Mouse (Mus musculus) midbrain, embryonic 14.5 days (tissue): ENCODE data around the gene Cldn4. TPM values are rescaled to one million over a fixed set of nuclear protein-coding genes. Genes with fewer than 3 reads are reported as not detected.

ENCODE experiments used
- ATAC-seq: fragments of 200-750 bp; cut with Nextera tagmentation; 2 replicates; pipeline ENCODE4 v1.8.0; 2017; ENCODE audit warnings: moderate number of reproducible peaks, moderate library complexity; ENCODE audit not compliant: low FRiP score, low TSS enrichment
- DNase-seq: peaks from one replicate; pipeline ENCODE4 v3.0.0-alpha.2; 2015
- H3K27ac ChIP-seq: fragments of 300-500 bp; sonication (generic); replicated peaks from 2 replicates; pipeline ENCODE4 v1.5.1; 2014; ENCODE audit warnings: mild to moderate bottlenecking, low read depth, low read length, moderate library complexity
- H3K27me3 ChIP-seq: fragments of 300-500 bp; sonication (generic); 2 replicates; pipeline ENCODE4 v1.6.1; 2014; ENCODE audit warnings: low read length, control low read depth, mixed read lengths; ENCODE audit not compliant: control insufficient read depth, insufficient read depth
- H3K36me3 ChIP-seq: fragments of 300-500 bp; sonication (generic); 2 replicates; pipeline ENCODE4 v1.6.1; 2014; ENCODE audit warnings: low read length, control low read depth; ENCODE audit not compliant: control insufficient read depth, insufficient read depth
- H3K4me1 ChIP-seq: fragments of 300-500 bp; sonication (generic); 2 replicates; pipeline ENCODE4 v1.6.1; 2014; ENCODE audit warnings: mild to moderate bottlenecking, antibody characterized with exemption, low read length, control low read depth; ENCODE audit not compliant: control insufficient read depth, insufficient read depth
- H3K4me2 ChIP-seq: fragments of 300-500 bp; sonication (generic); 2 replicates; pipeline ENCODE4 v1.6.1; 2014; ENCODE audit warnings: mild to moderate bottlenecking, low read length, moderate library complexity
- H3K4me3 ChIP-seq: fragments of 300-500 bp; sonication (generic); replicated peaks from 2 replicates; pipeline ENCODE4 v1.5.1; 2014; ENCODE audit warnings: low read depth, low read length
- H3K9ac ChIP-seq: fragments of 300-500 bp; sonication (generic); replicated peaks from 2 replicates; pipeline ENCODE4 v1.6.1; 2014; ENCODE audit warnings: mild to moderate bottlenecking, low read length, moderate library complexity
- H3K9me3 ChIP-seq: fragments of 300-500 bp; sonication (generic); 2 replicates; pipeline ENCODE4 v1.6.1; 2016; ENCODE audit warnings: low read length, control low read depth, mixed read lengths; ENCODE audit not compliant: control insufficient read depth
- WGBS: fragments of 180-500 bp; shearing (Covaris S2); extraction: QIAGEN DNeasy Blood & Tissue Kit; methylation state at CpG from one replicate; pipeline ENCODE4 v1.1.7; 2014; 5-methylcytosine and 5-hydroxymethylcytosine counted together
- polyA plus RNA-seq: library from polyadenylated mRNA; unstranded; fragments of >200 nt; fragmentation: Nextera tagmentation; extraction: Ambion mirVana; gene quantifications from 2 replicates; pipeline ENCODE4 v1.2.1, GENCODE M21; 2014

Cldn4 gene
- polyA plus RNA-seq, 1 experiment from 2014 or later: not detected

DNA sequence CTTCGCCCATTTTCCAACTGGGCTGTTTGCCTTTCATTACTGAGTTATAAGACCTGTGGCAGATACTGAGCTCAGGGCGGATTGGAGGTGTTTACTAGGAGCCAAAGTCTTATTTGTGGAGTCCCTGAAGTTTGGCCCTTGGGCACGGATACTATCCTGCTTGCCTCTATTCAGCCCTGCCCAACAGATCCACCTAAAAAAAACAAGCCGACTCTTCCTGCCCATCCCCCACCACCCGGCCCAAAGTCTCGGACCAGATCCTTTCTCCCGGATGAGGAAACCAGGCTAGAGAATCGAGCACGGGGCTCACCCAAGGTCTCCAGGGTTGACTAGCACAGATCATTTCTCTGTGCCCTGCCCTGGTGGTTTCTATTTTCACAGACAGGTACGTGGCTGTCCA, 34.4 kb upstream of the Cldn4 start:
- DNase-seq (no peak), ATAC-seq (no peak)
- H3K4me1 ChIP-seq: 0 out of 2 replicates have a peak, but pooled peaks cover 8% of the 10 kb centered on the region
- no peaks in the 10 kb centered on the region for H3K9me3 ChIP-seq
- 75% methylated on average over 10 of the region's 10 CpGs for WGBS
- H3K9ac ChIP-seq: no peak overlapping the region
- no peak overlapping the region for H3K4me2 ChIP-seq
- H3K27me3 ChIP-seq: peaks cover 17% of the 10 kb centered on the region
- no peak overlapping the region for H3K27ac ChIP-seq
- no peak overlapping the region for H3K4me3 ChIP-seq
- H3K36me3 ChIP-seq: no peaks in the 10 kb centered on the region

DNA sequence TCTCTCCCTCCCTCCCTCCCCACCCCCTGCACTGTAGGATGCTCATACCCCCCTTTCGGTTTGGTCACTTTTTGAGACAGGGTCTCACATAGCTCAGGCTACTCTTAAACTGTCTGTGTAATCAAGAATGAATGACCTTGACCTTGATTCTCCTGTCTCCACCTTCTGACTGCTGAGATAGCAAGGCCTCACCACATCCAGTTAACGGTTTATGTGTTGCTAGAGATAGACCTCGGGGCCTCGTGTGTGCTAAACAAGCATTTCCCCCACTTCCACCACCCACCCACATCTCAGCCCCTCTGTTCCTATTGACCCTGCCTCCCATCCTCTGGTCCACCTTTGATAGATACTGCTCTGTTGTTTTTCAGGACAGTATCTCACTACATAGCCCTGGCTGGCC, 31.1 kb upstream of the Cldn4 start:
- WGBS: 87% methylated on average over 4 of the region's 4 CpGs
- DNase-seq (no peak), ATAC-seq (no peak)
- H3K36me3 ChIP-seq: no peaks in the 10 kb centered on the region
- no peak overlapping the region for H3K27ac ChIP-seq
- H3K4me3 ChIP-seq: no peak overlapping the region
- no peak overlapping the region for H3K4me2 ChIP-seq
- H3K9ac ChIP-seq: no peak overlapping the region
- no peaks in the 10 kb centered on the region for H3K9me3 ChIP-seq
- H3K27me3 ChIP-seq: no peaks in the 10 kb centered on the region
- H3K4me1 ChIP-seq: no peaks in the 10 kb centered on the region

DNA sequence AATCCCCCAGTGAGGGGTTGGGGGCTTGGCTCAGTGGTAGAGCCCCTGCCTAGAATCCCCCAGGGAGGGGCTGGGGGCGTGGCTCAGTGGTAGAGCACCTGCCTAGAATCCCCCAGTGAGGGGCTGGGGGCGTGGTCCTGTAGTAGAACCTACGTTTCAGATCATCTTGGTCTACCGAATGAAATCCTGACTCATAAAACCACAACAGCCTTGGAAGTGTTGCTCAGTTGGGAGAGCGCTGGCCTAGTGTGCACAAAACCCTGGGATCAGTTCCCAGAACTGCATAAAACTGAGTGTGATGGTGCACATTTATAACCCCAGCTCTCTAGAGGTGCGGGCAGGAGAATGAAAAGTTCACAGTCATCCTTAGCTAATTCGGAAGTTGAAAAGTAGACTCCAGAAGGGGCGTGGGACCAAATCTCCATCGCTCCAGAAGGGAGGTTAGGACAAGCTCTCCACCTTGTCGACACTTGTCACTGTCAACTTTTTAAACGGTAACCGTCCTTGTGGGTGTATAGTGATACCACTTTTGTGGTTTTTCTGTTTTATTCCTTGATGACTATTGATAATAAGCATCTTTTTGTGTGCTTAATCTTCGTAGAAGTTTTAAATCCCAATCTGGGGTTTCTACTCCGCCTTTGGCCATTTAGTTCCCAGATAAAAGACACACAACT, 30.0 kb upstream of the Cldn4 start:
- Histone ChIP-seq H3K27ac (no peak overlapping the region), H3K4me2 (no peak overlapping the region), H3K36me3 (no peaks in the 10 kb centered on the region), H3K4me1 (no peaks in the 10 kb centered on the region), H3K9ac (no peak overlapping the region), H3K27me3 (no peaks in the 10 kb centered on the region), H3K9me3 (no peaks in the 10 kb centered on the region), H3K4me3 (no peak overlapping the region)
- 87% methylated on average over 14 of the region's 14 CpGs for WGBS
- DNase-seq (no peak), ATAC-seq (no peak)

DNA sequence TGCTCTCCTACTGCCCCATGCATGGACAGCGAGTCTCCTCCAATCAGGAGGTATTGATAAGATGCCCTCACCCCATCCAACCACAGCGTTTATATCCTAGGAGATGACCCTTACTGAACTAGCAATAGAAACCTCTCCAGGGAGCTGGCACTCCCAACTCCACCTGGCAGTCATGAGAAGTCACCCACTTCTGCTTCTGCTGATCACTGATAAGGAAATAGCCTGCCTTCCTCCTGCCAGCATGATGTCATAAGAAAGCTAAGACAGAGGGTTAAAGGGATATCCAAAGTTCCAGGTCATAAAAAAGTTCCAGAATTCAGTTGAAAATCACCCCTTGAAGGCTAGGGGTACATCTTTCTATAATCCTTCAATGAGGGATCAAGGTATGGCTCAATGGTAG, 29.4 kb upstream of the Cldn4 start:
- 84% methylated on average over 2 of the region's 2 CpGs for WGBS

GRCm38 (mm10) chr5:134974921-134975320, 28.2 kb upstream of the Cldn4 start:
- no peak overlapping the region for H3K27ac ChIP-seq
- DNase-seq: no peak
- WGBS: 58% methylated on average over 2 of the region's 2 CpGs
- H3K27me3 ChIP-seq: no peaks in the 10 kb centered on the region
- no peak overlapping the region for H3K9ac ChIP-seq
- no peak overlapping the region for H3K4me3 ChIP-seq
- H3K4me1 ChIP-seq: no peaks in the 10 kb centered on the region
- no peaks in the 10 kb centered on the region for H3K36me3 ChIP-seq
- no peak for ATAC-seq
- H3K9me3 ChIP-seq: no peaks in the 10 kb centered on the region
- H3K4me2 ChIP-seq: no peak overlapping the region

More for the DNA sequence above, 29.4 kb upstream of the Cldn4 start:
- Histone ChIP-seq H3K4me1 (no peaks in the 10 kb centered on the region), H3K36me3 (no peaks in the 10 kb centered on the region), H3K27me3 (no peaks in the 10 kb centered on the region), H3K9ac (no peak overlapping the region), H3K4me3 (no peak overlapping the region), H3K27ac (no peak overlapping the region), H3K4me2 (no peak overlapping the region), H3K9me3 (no peaks in the 10 kb centered on the region)
- ATAC-seq (no peak), DNase-seq (no peak)

- Histone ChIP-seq H3K9ac (no peak overlapping the region), H3K4me1 (no peaks in the 10 kb centered on the region), H3K27me3 (no peaks in the 10 kb centered on the region), H3K27ac (no peak overlapping the region), H3K4me2 (no peak overlapping the region), H3K36me3 (no peaks in the 10 kb centered on the region), H3K4me3 (no peak overlapping the region), H3K9me3 (no peaks in the 10 kb centered on the region)
- no peak for ATAC-seq
- 73% methylated on average over 7 of the region's 7 CpGs for WGBS
- no peak for DNase-seq
Measured at GRCm38 (mm10) chr5:134974294-134974693, 27.6 kb upstream of the Cldn4 start.

DNA sequence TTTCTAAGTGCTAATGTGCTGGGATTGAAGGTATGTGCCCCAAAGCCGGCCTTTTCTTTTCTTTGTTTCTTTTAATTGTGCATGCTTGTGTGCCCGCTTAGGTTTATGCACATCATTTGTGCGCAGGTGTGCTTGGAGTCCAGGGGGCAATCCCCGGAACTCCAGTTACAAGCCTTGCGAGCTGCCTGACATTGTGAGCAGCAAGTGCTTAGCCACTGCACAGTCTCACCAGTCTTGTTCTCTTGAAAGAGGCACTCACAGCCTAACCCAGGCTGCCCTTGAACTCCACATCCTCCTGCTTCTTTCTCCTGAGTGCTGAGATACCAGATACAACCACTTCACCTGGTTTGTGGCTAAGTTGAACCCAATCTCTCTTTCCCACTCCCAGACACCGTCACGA, 26.8 kb upstream of the Cldn4 start:
- H3K4me2 ChIP-seq: no peak overlapping the region
- 87% methylated on average over 7 of the region's 7 CpGs for WGBS
- no peaks in the 10 kb centered on the region for H3K36me3 ChIP-seq
- no peak overlapping the region for H3K27ac ChIP-seq
- H3K27me3 ChIP-seq: no peaks in the 10 kb centered on the region
- ATAC-seq: no peak
- no peak overlapping the region for H3K9ac ChIP-seq
- H3K4me3 ChIP-seq: no peak overlapping the region
- H3K4me1 ChIP-seq: no peaks in the 10 kb centered on the region
- H3K9me3 ChIP-seq: no peaks in the 10 kb centered on the region
- no peak for DNase-seq

GRCm38 (mm10) chr5:134973081-134973480, 26.3 kb upstream of the Cldn4 start:
- Histone ChIP-seq H3K4me3 (no peak overlapping the region), H3K4me1 (no peaks in the 10 kb centered on the region), H3K27ac (no peak overlapping the region), H3K9me3 (no peaks in the 10 kb centered on the region), H3K36me3 (no peaks in the 10 kb centered on the region), H3K27me3 (no peaks in the 10 kb centered on the region), H3K9ac (no peak overlapping the region), H3K4me2 (no peak overlapping the region)
- DNase-seq: no peak
- ATAC-seq: no peak

- 84% methylated on average over 8 of the region's 8 CpGs for WGBS
- Histone ChIP-seq H3K36me3 (no peaks in the 10 kb centered on the region), H3K9me3 (no peaks in the 10 kb centered on the region), H3K4me1 (peaks cover 6% of the 10 kb centered on the region; the same call in 1 of the 2 replicates), H3K27me3 (no peaks in the 10 kb centered on the region), H3K9ac (no peak overlapping the region), H3K4me3 (no peak overlapping the region), H3K4me2 (no peak overlapping the region), H3K27ac (no peak overlapping the region)
- no peak for DNase-seq
- ATAC-seq: no peak
Measured at GRCm38 (mm10) chr5:134970671-134971070, 23.9 kb upstream of the Cldn4 start.
